Mouse (Mus musculus) forebrain, embryonic 16.5 days (tissue): ENCODE results near the gene Ppp1r14a. TPM values are rescaled to one million over a fixed set of nuclear protein-coding genes. Genes with fewer than 3 reads are reported as not detected.

Source experiments
- ATAC-seq: fragments of 200-750 bp; cut with Nextera tagmentation; 2 replicates; pipeline ENCODE4 v1.8.0; 2017; ENCODE audit warnings: mild to moderate bottlenecking, moderate library complexity
- H3K27ac ChIP-seq: fragments of 300-500 bp; sonication (generic); 2 replicates; pipeline ENCODE4 v1.5.1; 2014; ENCODE audit warnings: low read length, control low read depth
- H3K27me3 ChIP-seq: fragments of 300-500 bp; sonication (generic); replicated peaks from 2 replicates; pipeline ENCODE4 v1.6.1; 2014; ENCODE audit warnings: low read length; ENCODE audit not compliant: control insufficient read depth, insufficient read depth
- H3K36me3 ChIP-seq: fragments of 300-500 bp; sonication (generic); 2 replicates; pipeline ENCODE4 v1.6.1; 2014; ENCODE audit not compliant: control insufficient read depth, insufficient read depth
- H3K4me1 ChIP-seq: fragments of 300-500 bp; sonication (generic); replicated peaks from 2 replicates; pipeline ENCODE4 v1.6.1; 2014; ENCODE audit warnings: low read length; ENCODE audit not compliant: control insufficient read depth, insufficient read depth
- H3K4me2 ChIP-seq: fragments of 300-500 bp; sonication (generic); 2 replicates; pipeline ENCODE4 v1.6.1; 2014; ENCODE audit warnings: mild to moderate bottlenecking, low read length, control low read depth
- H3K4me3 ChIP-seq: fragments of 300-500 bp; sonication (generic); replicated peaks from 2 replicates; pipeline ENCODE4 v1.5.1; 2014; ENCODE audit warnings: mild to moderate bottlenecking, low read length, control low read depth
- H3K9ac ChIP-seq: fragments of 300-500 bp; sonication (generic); replicated peaks from 2 replicates; pipeline ENCODE4 v1.6.1; 2014; ENCODE audit warnings: low read depth, low read length, control low read depth
- H3K9me3 ChIP-seq: fragments of 300-500 bp; sonication (generic); 2 replicates; pipeline ENCODE4 v1.6.1; 2016; ENCODE audit warnings: low read length; ENCODE audit not compliant: control insufficient read depth
- WGBS: fragments of 180-500 bp; shearing (Covaris S2); extraction: QIAGEN DNeasy Blood & Tissue Kit; methylation state at CpG from one replicate; pipeline ENCODE4 v1.1.7; 2014; 5-methylcytosine and 5-hydroxymethylcytosine counted together
- polyA plus RNA-seq: library from polyadenylated mRNA; unstranded; fragments of >200 nt; fragmentation: Nextera tagmentation; extraction: Ambion mirVana; gene quantifications from 2 replicates; pipeline ENCODE4 v1.2.1, GENCODE M21; 2015

The Ppp1r14a gene
- polyA plus RNA-seq, 1 experiment from 2014 or later: 4.3 TPM

DNA sequence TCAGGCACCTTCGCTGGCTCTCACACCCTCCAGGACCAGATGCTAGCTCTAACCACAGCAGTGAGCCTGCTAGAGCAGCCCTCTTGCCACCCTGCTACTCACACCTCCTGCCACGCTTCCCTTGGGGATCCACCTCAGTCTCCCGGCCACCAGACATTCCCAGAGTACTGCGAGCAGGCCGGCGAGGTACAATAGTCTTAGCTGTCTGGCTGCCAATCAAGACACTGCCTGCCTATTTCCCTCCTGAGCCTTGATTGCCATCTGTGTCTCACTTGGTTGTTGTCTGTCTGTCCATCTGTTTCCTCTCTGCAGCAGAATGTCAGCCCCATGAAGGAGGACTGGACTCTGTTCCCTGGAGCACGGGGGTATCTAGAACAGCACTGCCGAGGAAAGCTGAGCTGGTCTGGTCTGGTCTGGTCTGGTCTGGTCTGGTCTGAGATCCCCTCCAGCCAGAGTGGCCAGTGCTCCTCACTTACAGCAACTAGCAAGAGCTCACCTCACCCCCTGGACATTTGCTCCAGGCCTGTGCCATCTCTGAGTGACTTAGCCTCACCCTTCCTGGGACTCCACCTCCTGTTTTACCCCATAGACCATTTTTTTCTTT is 53.5 kb downstream of the Ppp1r14a start:
- no peak overlapping the region for H3K4me2 ChIP-seq
- peak overlapping the region; percentile 8; the same call in 1 of the 2 replicates for H3K9ac ChIP-seq
- no peaks in the 10 kb centered on the region for H3K36me3 ChIP-seq
- no peaks in the 10 kb centered on the region for H3K9me3 ChIP-seq
- no peaks in the 10 kb centered on the region for H3K27me3 ChIP-seq
- no peak overlapping the region for H3K4me3 ChIP-seq
- H3K4me1 ChIP-seq: peaks cover 31% of the 10 kb centered on the region
- peak overlapping the region; percentile 82 for H3K27ac ChIP-seq
- peak; percentile 49; the same call in 1 of the 2 replicates for ATAC-seq
- WGBS: 34% methylated on average over 8 of the region's 8 CpGs

Other genes with a start within 250 kb of the Ppp1r14a start
- gene Ryr1, start 164.1 kb upstream of the Ppp1r14a start, polyA plus RNA-seq: 16.1 and 19.7 TPM in 2 replicates
- gene Rasgrp4, start 154.5 kb upstream of the Ppp1r14a start, polyA plus RNA-seq: 0.57 and 1.0 TPM in 2 replicates
- gene Fam98c, start 133.1 kb upstream of the Ppp1r14a start, polyA plus RNA-seq: 19.8 and 21.9 TPM in 2 replicates
- 0.51 and 0.75 TPM in 2 replicates for gene Ggn, start 119.1 kb upstream of the Ppp1r14a start, polyA plus RNA-seq
- gene Spred3, start 118.9 kb upstream of the Ppp1r14a start, polyA plus RNA-seq: 6.0 and 7.5 TPM in 2 replicates
- 267 and 277 TPM in 2 replicates for gene Psmd8, start 108.6 kb upstream of the Ppp1r14a start, polyA plus RNA-seq
- 1.3 and 2.5 TPM in 2 replicates for gene Catsperg1, start 75.3 kb upstream of the Ppp1r14a start, polyA plus RNA-seq
- gene Kcnk6, start 56.8 kb upstream of the Ppp1r14a start, polyA plus RNA-seq: 0.61 and 1.1 TPM in 2 replicates
- gene Yif1b, start 51.0 kb upstream of the Ppp1r14a start, polyA plus RNA-seq: 76.3 and 81.0 TPM in 2 replicates
- 0.65 and 1.5 TPM in 2 replicates for gene 2200002D01Rik, start 40.8 kb upstream of the Ppp1r14a start, polyA plus RNA-seq
- gene Spint2, start 7.4 kb upstream of the Ppp1r14a start, polyA plus RNA-seq: 39.9 and 50.9 TPM in 2 replicates
- 259 and 270 TPM in 2 replicates for gene Dpf1, start 14.6 kb downstream of the Ppp1r14a start, polyA plus RNA-seq
- 13.9 and 16.1 TPM in 2 replicates for gene Sipa1l3, start 229.3 kb downstream of the Ppp1r14a start, polyA plus RNA-seq